Mouse (Mus musculus): ENCODE results near the gene Chit1. TPM values are rescaled to one million over a fixed set of nuclear protein-coding genes. Genes with fewer than 3 reads are reported as not detected.

Chit1 gene
- polyA plus RNA-seq, 1 experiment: not detected

GRCm38 (mm10) chr1:134100401-134100800 is 10.6 kb upstream of the Chit1 start:
- peaks cover 42% of the 10 kb centered on the region for H3K4me1 ChIP-seq (ENCODE audit: control insufficient read depth, insufficient read depth, insufficient read length, low read length)
- no peak overlapping the region for H3K4me3 ChIP-seq (ENCODE audit: insufficient read depth, low read depth, low read length)
- H3K27ac ChIP-seq (replicated peaks; ENCODE audit: low read depth, low read length): peak overlapping the region; percentile 99

DNA sequence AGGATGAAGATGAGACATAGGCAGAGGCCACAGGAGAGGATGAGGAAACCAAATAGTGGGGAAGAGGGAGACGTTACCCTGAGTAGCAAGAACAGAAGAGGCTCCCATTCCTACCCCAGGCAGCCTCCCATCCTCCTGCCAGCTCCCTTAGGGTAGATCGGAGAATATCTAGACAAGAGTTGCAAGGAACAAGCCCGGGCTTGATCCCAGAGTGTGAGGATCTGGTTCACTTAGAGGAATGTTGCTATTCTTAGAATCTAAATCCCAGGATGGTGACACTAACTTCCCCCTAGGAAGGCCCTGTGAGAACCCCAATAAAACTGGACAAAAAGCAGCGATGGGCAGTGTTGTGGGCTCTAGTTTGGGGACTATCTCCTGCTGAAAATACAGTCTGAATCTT is 10.1 kb upstream of the Chit1 start:
- Histone ChIP-seq H3K27ac (replicated peaks; ENCODE audit: low read depth, low read length) (no peak overlapping the region; the same call in 1 of the 2 replicates), H3K4me1 (ENCODE audit: control insufficient read depth, insufficient read depth, insufficient read length, low read length) (peaks cover 37% of the 10 kb centered on the region), H3K4me3 (ENCODE audit: insufficient read depth, low read depth, low read length) (no peak overlapping the region)

GRCm38 (mm10) chr1:134101593-134101992 is 9.4 kb upstream of the Chit1 start:
- Histone ChIP-seq H3K4me3 (ENCODE audit: insufficient read depth, low read depth, low read length) (no peak overlapping the region), H3K4me1 (ENCODE audit: control insufficient read depth, insufficient read depth, insufficient read length, low read length) (peaks cover 35% of the 10 kb centered on the region), H3K27ac (replicated peaks; ENCODE audit: low read depth, low read length) (no peak overlapping the region)

GRCm38 (mm10) chr1:134103861-134104260 is 7.2 kb upstream of the Chit1 start:
- Histone ChIP-seq H3K4me3 (ENCODE audit: insufficient read depth, low read depth, low read length) (no peak overlapping the region), H3K27ac (replicated peaks; ENCODE audit: low read depth, low read length) (peak overlapping the region; percentile 38; the same call in 1 of the 2 replicates), H3K4me1 (ENCODE audit: control insufficient read depth, insufficient read depth, insufficient read length, low read length) (peaks cover 16% of the 10 kb centered on the region)

- no peak overlapping the region for H3K27ac ChIP-seq (replicated peaks; ENCODE audit: low read depth, low read length)
- no peak overlapping the region for H3K4me3 ChIP-seq (ENCODE audit: insufficient read depth, low read depth, low read length)
- H3K4me1 ChIP-seq (ENCODE audit: control insufficient read depth, insufficient read depth, insufficient read length, low read length): peaks cover 9% of the 10 kb centered on the region
Measured at GRCm38 (mm10) chr1:134105043-134105763, 5.8 kb upstream of the Chit1 start.

DNA sequence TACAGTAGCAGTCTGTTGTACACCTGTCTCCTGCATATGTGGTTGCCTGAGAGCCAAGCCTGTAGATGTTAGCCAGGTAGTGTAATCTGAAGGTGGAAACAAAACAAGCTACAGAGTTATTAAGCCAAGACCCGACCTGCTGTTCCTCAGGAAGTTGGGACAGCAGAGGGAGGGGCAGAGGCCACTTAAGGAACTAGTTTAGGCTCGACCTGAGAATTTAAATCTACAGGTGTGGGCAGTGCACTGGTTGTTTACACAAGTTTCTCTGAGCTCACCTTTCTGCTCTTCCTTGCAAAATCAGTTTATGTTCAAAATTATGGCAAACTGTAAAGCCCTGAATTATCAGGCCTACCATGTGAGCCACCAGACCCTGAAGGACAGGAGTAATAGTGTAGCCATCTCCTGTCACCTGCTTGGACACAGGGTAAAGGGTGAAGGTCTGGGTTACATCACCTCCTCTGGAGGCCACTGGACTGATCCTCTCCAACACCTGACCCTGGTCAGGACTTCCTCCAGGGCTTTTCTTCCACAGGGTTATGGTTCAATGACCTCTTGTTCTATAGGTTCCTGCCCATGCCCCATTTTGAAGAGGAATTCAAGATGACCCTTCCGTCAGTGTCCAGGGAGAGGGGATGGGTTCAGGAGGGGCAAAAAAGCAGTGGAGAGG is 5.1 kb upstream of the Chit1 start:
- H3K4me3 ChIP-seq (ENCODE audit: insufficient read depth, low read depth, low read length): no peak overlapping the region
- peaks cover 7% of the 10 kb centered on the region for H3K4me1 ChIP-seq (ENCODE audit: control insufficient read depth, insufficient read depth, insufficient read length, low read length)
- H3K27ac ChIP-seq (replicated peaks; ENCODE audit: low read depth, low read length): no peak overlapping the region

DNA sequence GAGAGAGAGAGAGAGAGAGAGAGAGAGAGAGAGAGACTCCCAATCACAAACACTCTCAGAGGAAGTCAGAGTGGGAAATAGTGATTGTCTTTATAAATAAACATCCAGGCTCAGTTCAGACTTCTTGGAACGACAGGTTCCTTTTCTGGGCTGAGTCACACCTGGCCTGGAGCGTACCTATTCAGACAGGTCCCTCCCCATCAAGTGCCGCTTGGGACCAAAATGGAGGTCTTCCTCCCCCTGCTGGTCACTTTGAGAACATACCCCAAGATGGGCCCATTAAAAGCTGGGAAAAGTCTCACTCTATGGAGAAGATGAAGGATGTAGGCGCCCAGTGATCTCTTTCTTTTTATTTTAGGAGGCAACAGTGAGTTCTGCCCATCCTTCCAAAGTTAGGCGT is 4.3 kb upstream of the Chit1 start:
- Histone ChIP-seq H3K27ac (replicated peaks; ENCODE audit: low read depth, low read length) (no peak overlapping the region), H3K4me3 (ENCODE audit: insufficient read depth, low read depth, low read length) (no peak overlapping the region), H3K4me1 (ENCODE audit: control insufficient read depth, insufficient read depth, insufficient read length, low read length) (peaks cover 7% of the 10 kb centered on the region)

DNA sequence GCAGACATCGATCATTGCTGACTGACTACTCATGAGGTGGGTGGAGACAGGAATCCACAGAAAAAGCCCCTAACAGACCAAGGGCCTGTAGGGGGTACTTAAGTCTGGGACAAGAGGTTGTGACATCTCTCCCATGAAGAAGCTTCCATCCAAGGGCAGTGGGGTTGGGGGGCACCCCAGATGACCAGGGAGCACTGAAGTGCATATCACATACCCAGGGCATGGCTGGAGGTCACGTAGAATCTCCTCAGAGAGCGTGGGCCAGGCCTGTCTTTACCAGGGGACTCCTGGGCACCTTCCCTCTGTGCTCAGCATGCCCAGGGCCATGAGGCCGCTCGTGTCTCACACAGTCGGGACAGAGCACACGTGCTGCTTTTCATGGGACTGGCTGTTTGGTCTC is 3.3 kb upstream of the Chit1 start:
- Histone ChIP-seq H3K27ac (replicated peaks; ENCODE audit: low read depth, low read length) (no peak overlapping the region), H3K4me3 (ENCODE audit: insufficient read depth, low read depth, low read length) (no peak overlapping the region), H3K4me1 (ENCODE audit: control insufficient read depth, insufficient read depth, insufficient read length, low read length) (peaks cover 7% of the 10 kb centered on the region)

DNA sequence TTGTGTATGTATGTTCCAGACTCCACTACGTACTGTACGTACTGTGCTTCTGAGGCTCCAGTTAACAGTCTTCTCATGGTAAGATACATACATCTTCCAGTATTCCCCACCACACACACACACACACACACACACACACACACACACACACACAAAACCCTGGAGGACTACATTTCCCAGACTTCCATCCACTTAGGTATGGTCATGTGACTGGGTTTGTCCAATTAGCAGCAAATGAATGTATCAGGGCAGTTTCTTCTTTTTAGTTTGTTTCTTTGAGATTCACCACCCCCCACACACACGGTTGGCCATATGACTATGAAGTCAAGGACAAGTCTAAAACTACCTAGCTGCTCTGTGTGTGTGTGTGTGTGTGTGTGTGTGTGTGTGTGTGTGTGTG is 1.0 kb upstream of the Chit1 start:
- Histone ChIP-seq H3K4me3 (ENCODE audit: insufficient read depth, low read depth, low read length) (no peak overlapping the region), H3K4me1 (ENCODE audit: control insufficient read depth, insufficient read depth, insufficient read length, low read length) (no peaks in the 10 kb centered on the region)

DNA sequence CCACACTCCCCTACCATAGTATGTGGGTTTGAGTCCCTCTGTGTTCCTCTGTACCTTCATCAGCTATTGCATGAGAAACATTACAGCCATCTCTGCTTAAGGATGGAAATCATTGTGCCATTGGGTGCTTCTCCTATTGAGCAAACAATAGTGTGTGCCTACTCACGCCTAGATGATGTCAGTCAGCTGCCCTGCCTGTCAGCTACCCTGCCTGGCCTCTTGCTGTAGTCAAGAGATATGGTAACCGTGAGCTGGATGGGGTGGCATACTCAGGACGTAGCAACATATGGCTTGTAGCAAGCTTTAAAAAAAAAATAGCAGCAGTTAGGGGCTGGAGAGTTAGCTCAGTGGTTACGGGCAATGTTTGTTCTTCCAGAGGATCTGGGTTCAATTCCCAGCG is 593 bp upstream of the Chit1 start:
- no peak overlapping the region for H3K27ac ChIP-seq (replicated peaks; ENCODE audit: low read depth, low read length)
- no peak overlapping the region for H3K4me3 ChIP-seq (ENCODE audit: insufficient read depth, low read depth, low read length)
- no peaks in the 10 kb centered on the region for H3K4me1 ChIP-seq (ENCODE audit: control insufficient read depth, insufficient read depth, insufficient read length, low read length)

More for the DNA sequence above, 1.0 kb upstream of the Chit1 start:
- no peak overlapping the region for H3K27ac ChIP-seq (replicated peaks; ENCODE audit: low read depth, low read length)

DNA sequence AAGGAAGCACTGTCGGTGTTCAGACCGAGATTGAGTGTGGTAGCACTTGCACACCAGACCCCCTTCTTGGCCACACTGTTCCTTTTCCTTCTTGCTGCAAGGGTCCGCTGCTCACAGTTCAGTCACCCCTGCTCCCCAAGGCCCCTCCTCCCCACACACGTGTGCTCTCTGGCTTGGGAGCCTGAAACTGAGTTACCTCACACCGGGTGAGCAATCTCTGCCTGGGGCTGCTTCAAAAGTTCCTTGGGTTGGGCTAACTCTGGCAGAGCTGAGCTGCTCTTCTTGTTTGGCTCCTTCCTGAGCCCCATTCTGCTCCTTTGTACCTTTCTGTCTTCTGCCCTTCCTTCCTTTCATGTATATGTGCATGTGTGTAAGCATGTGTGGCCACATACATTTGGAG is 2.5 kb downstream of the Chit1 start:
- H3K4me1 ChIP-seq (ENCODE audit: control insufficient read depth, insufficient read depth, insufficient read length, low read length): no peaks in the 10 kb centered on the region
- no peak overlapping the region for H3K4me3 ChIP-seq (ENCODE audit: insufficient read depth, low read depth, low read length)
- no peak overlapping the region for H3K27ac ChIP-seq (replicated peaks; ENCODE audit: low read depth, low read length)

DNA sequence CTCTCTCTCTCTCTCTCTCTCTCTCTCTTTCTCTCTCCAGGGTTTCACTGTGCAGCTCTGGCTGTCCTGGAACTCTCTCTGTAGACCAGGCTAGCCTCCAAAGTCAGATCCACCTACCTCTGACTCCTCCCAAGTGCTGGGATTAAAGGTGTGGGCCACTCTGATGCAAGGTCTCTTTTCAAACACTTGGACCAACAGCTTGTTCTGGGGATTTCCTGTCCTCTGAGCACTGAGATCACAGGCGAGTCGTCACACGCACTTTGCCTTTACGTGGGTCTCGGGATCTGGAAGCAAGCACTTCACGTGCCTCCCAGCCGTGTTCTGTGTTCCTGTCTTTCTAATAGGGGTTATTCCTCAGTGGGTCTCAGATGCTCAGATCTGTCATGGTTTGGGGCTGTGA is 3.0 kb downstream of the Chit1 start:
- no peak overlapping the region for H3K27ac ChIP-seq (replicated peaks; ENCODE audit: low read depth, low read length)
- H3K4me3 ChIP-seq (ENCODE audit: insufficient read depth, low read depth, low read length): no peak overlapping the region
- no peaks in the 10 kb centered on the region for H3K4me1 ChIP-seq (ENCODE audit: control insufficient read depth, insufficient read depth, insufficient read length, low read length)

- Histone ChIP-seq H3K4me1 (ENCODE audit: control insufficient read depth, insufficient read depth, insufficient read length, low read length) (no peaks in the 10 kb centered on the region), H3K4me3 (ENCODE audit: insufficient read depth, low read depth, low read length) (no peak overlapping the region), H3K27ac (replicated peaks; ENCODE audit: low read depth, low read length) (no peak overlapping the region)
Measured at GRCm38 (mm10) chr1:134114730-134115129, 3.7 kb downstream of the Chit1 start.

DNA sequence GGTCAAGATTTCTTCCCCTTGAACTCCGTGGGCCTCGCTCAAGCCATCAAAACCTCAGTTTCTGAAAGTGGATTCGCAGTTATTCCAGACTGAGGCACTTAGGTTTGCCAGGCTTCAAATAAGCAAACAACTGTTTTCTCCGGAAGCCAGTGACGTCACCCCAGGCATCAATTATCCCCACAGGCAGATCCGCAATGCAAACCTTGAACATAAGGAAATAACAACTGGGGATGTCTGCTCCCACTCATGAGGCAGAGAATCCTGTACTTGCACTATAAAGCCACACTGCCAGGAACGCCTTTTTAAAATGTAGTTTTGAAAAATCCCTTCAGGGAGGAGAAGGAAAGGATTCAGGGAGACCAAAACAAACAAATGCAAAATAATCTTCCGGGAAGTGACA is 4.4 kb downstream of the Chit1 start:
- Histone ChIP-seq H3K4me1 (ENCODE audit: control insufficient read depth, insufficient read depth, insufficient read length, low read length) (no peaks in the 10 kb centered on the region), H3K27ac (replicated peaks; ENCODE audit: low read depth, low read length) (no peak overlapping the region), H3K4me3 (ENCODE audit: insufficient read depth, low read depth, low read length) (no peak overlapping the region)

GRCm38 (mm10) chr1:134117110-134117509 is 6.1 kb downstream of the Chit1 start:
- Histone ChIP-seq H3K4me3 (ENCODE audit: insufficient read depth, low read depth, low read length) (no peak overlapping the region), H3K4me1 (ENCODE audit: control insufficient read depth, insufficient read depth, insufficient read length, low read length) (no peaks in the 10 kb centered on the region), H3K27ac (replicated peaks; ENCODE audit: low read depth, low read length) (no peak overlapping the region)

DNA sequence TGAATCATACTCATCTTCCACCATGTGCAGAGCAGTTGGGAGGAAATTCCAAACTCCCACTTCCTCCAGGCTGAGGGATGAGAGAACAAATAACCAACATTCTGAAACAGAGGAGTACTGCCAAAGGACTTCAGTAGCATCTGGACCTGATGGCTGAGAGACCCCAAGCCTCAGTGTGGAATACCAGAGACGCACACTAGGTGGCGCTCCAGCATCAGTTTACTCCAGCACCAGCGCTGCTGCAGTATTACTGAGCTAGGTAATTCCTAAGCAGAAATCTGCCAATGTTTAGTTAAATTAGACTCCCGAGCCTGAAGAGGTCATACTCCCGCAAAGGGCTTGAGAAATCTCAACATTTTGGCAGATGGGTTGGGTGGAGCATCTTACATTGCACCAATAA is 9.1 kb downstream of the Chit1 start:
- Histone ChIP-seq H3K4me3 (ENCODE audit: insufficient read depth, low read depth, low read length) (no peak overlapping the region), H3K4me1 (ENCODE audit: control insufficient read depth, insufficient read depth, insufficient read length, low read length) (no peaks in the 10 kb centered on the region), H3K27ac (replicated peaks; ENCODE audit: low read depth, low read length) (no peak overlapping the region)

All from brown adipose tissue, adult 24 weeks (tissue).